ENCODE assay signal across 32 mouse cellular contexts in the genomic region with DNA sequence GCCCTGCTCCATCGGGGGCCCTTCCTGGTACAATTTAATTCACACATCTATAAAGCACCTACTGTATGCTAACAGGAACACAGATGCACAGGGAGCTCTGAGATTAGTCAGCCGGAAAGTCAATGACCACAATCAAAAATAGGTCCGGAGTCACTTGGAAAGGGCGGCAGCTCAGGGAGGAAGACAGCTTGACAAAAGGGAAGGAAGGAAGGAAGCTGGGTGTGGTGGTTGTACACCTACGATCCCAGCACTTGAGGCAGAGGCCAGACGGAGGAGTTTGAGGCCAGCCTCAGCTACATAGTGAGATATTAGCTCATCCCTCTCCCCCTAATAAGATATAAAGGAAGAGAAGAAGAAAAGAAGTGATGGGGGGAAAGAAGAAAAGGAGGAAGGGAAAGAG. TPM values are rescaled to one million over a fixed set of nuclear protein-coding genes. Genes with fewer than 3 reads are reported as not detected.
"Had no signal": no experiment of that assay in that cellular context is flagged by ENCODE, and none has a peak within 500 bp of the region (broad histone marks: within the 10 kb centered on the region; RNA-seq: fewer than 3 reads in every experiment).

No protein-coding gene starts in this region.

- H3K9me3 ChIP-seq: heart, embryonic 12.5 days; heart, embryonic 13.5 days; heart, embryonic 15.5 days; hindbrain, embryonic 10.5 days; hindbrain, embryonic 12.5 days; hindbrain, embryonic 13.5 days; hindbrain, embryonic 15.5 days; intestine, embryonic 15.5 days; kidney, embryonic 15.5 days had no signal

- H3K4me1 ChIP-seq: heart, embryonic 12.5 days; hindbrain, embryonic 10.5 days; hindbrain, embryonic 12.5 days; hindbrain, embryonic 13.5 days; hindbrain, embryonic 15.5 days; intestine, embryonic 15.5 days; kidney, embryonic 15.5 days had no signal

- H3K27ac ChIP-seq: heart, embryonic 13.5 days; heart, embryonic 15.5 days; hindbrain, embryonic 10.5 days; hindbrain, embryonic 12.5 days; hindbrain, embryonic 13.5 days; hindbrain, embryonic 14.5 days; hindbrain, embryonic 15.5 days; hindbrain, postnatal 0 days; intestine, embryonic 15.5 days; kidney, embryonic 15.5 days; kidney, postnatal 0 days; layer of hippocampus, adult 2 months; left cerebral cortex, adult 2 months had no signal

- DNase-seq: heart, postnatal 14 days; heart, postnatal 36 days; heart, postnatal 4 days; kidney, adult 11 months; kidney, adult 18-20 months; kidney, adult 8-10 months; kidney, adult 9 months; kidney, postnatal 14 days; kidney, postnatal 25 days; kidney, postnatal 36 days; kidney, postnatal 4 days; layer of hippocampus, adult 9-11 months; layer of hippocampus, postnatal 36 days had no signal

- H3K36me3 ChIP-seq: heart, embryonic 12.5 days; heart, embryonic 13.5 days; heart, embryonic 15.5 days; hindbrain, embryonic 10.5 days; hindbrain, embryonic 12.5 days; hindbrain, embryonic 13.5 days; hindbrain, embryonic 15.5 days; intestine, embryonic 15.5 days; kidney, embryonic 15.5 days had no signal

- H3K27me3 ChIP-seq: hindbrain, embryonic 12.5 days; hindbrain, embryonic 13.5 days; hindbrain, embryonic 15.5 days; intestine, embryonic 15.5 days had no signal

- H3K4me3 ChIP-seq: heart, embryonic 12.5 days; heart, embryonic 13.5 days; heart, embryonic 15.5 days; hindbrain, embryonic 10.5 days; hindbrain, embryonic 12.5 days; hindbrain, embryonic 13.5 days; hindbrain, embryonic 15.5 days; intestine, embryonic 15.5 days; kidney, embryonic 15.5 days; layer of hippocampus, adult 2 months; left cerebral cortex, adult 2 months had no signal

RNA-seq across cellular contexts. Expression of a gene that starts 54.2 kb away (rescaled TPM):
- total RNA-seq: heart, postnatal 14 days; hematopoietic stem cell, adult 5-6 weeks; layer of hippocampus, postnatal 14 days had no signal
- polyA plus RNA-seq: heart, embryonic 11.5 days; heart, embryonic 12.5 days; heart, embryonic 13.5 days; hindbrain, embryonic 11.5 days; hindbrain, embryonic 12.5 days; hindbrain, embryonic 13.5 days; hindbrain, embryonic 14.5 days; inflammation-experienced regulatory T-cells, adult 6 months; kidney, embryonic 15.5 days had no signal
